Mouse (Mus musculus): ENCODE measurements around the gene Cers6.

Cers6 gene

GRCm38 (mm10) chr2:68860904-68861685 lies at the start of gene Cers6:
Gene Cers6 (plus strand): TSS chr2:68861441.
- DNase-seq (ENCODE audit: low spot score), result peak; percentile 96

GRCm38 (mm10) chr2:68814409-68814808 lies 46.8 kb upstream of the Cers6 start:
- DNase-seq (ENCODE audit: low spot score), result no peak

DNA sequence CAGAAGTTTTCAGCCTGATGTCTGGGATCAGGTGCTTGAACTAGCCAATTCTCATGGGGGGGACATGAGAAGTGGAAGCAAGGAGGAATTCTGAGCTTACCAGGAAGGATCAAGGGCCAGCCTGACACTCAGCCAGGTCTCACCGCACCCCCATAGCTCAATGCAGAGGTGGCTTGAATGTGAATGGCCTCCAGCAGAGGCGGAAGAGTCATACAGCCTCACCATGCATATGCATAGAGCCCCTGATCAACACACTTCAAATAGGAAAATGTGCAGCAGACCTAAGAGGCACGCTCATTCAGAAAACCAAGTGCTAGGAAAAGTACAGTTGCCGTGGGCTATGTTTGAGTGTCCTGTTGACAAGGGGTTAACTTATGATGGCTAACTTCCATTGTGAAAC lies 42.2 kb upstream of the Cers6 start:
- DNase-seq (ENCODE audit: low spot score), result no peak

DNA sequence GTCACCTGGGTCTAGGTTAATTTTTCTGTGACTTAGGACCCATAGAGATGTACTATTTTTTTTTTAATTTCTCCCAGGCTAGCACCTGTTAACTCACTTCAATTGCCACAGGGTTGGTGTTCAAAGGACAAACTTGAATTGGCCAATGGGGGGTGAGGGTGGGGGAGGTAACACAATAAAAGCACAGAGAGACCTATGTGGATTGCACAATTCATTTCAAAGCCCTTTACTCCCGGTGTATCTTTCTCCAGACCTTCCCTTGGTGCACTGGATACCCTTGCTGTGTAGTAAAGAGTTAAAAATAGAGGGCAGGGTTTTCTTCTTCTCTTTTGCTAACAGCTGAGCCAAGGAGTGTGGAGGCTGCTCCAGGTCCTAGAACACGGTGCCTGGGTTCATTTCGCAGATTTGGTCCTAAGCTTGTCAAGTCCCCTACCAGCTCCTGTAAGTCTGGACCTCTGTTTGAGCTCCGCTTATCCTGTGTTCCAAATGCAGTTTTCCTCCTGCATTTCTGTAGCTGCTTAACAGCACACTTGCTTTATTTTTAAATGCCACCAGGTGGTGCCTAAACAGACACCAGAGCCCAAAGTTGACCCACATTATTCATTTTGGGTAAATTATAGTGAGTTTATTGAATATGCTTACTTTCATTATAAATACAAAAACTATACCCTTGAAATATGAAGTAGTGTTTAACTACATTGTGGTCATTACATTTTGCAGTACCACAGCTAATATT lies 38.9 kb upstream of the Cers6 start:
- DNase-seq (ENCODE audit: low spot score), result no peak

GRCm38 (mm10) chr2:68825326-68826020 lies 35.8 kb upstream of the Cers6 start:
- no peak for DNase-seq (ENCODE audit: low spot score)

- DNase-seq (ENCODE audit: low spot score), result no peak
Measured at GRCm38 (mm10) chr2:68843330-68843729, 17.9 kb upstream of the Cers6 start.

GRCm38 (mm10) chr2:68844530-68844929 lies 16.7 kb upstream of the Cers6 start:
- no peak for DNase-seq (ENCODE audit: low spot score)

GRCm38 (mm10) chr2:68845002-68845740 lies 16.1 kb upstream of the Cers6 start:
- DNase-seq (ENCODE audit: low spot score), result no peak

- DNase-seq (ENCODE audit: low spot score), result no peak
Measured at GRCm38 (mm10) chr2:68860391-68860790, 850 bp upstream of the Cers6 start.

GRCm38 (mm10) chr2:68861721-68862463 lies 651 bp downstream of the Cers6 start:
- DNase-seq (ENCODE audit: low spot score), result peak; percentile 20

GRCm38 (mm10) chr2:68862464-68863266 lies 1.4 kb downstream of the Cers6 start:
- DNase-seq (ENCODE audit: low spot score), result no peak

DNA sequence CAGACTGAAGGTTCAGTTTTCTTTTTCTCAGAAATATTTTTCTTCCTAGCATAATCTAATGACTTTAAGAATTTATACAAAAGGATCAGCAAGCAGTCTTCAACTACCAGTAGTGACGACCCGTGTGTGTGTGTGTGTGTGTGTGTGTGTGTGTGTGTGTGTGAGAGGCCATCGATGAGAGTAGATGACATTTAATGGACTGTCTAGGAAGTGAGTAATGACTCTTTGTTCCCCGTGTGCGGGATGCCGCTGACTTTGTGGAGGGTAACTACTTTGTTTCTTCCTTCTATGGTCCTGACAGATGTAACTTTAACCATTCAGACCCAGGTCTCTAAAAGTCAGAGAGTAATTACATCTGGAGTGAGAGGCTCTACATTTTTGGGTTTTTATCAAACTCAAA lies 2.3 kb downstream of the Cers6 start:
- no peak for DNase-seq (ENCODE audit: low spot score)

DNA sequence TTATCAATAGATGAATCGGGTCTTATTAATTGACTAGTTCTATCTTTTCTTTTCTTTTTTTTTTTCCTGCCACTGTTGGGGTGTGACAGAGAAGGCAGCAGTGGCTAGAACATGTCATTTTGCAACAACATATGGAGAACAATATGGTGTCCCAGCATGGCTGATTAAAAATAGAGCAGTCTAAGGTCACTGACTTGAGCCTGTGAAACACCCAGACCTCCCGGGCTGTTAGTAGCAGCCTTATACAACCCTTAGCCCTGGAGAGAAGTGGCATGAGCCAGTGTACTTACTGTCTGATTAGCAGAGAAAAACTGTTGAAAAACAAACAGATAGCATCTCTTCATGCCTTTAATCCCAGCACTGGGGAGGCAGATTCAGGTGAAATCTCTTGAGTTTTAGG lies 3.1 kb downstream of the Cers6 start:
- no peak for DNase-seq (ENCODE audit: low spot score)

DNA sequence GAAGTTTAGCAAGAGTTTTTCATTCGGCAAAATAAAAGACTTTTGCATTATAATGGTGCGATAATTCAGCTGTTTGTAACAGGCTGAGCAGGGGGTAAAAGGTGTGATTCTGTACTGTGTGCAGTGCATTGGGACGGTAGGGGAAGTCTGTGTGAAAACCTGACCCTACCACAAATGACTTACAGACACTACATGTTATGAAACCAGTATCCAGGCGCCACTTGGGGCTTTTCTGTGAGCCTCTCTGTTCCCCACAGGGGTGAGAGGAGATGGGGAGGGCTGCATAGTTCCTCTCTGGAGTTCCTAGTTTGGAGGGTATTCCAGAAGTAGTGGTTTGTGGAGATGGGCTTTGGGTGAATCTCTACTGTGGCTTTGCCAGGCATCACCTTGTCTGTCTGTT lies 5.9 kb downstream of the Cers6 start:
- DNase-seq (ENCODE audit: low spot score), result no peak

GRCm38 (mm10) chr2:68870999-68871780 lies 9.9 kb downstream of the Cers6 start:
- DNase-seq (ENCODE audit: low spot score), result no peak

DNA sequence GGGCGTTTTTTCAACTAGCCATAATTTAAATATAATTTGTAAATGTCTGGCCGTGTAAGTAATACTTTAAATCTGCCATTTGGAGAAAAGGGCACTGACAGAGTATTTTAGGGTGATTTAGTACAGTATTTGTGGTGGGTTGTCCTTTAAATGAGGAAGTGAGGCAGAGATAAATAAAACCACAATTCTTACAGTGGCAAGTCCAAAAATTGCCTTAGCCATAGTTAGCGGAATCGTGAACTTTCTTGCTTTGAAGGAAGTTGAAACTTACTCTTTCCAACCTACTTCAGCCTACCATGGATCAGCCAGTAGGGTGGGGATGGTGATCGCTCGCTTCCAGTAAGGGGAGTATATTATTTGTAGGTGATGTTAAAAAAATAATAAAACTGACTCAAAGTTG lies 11.8 kb downstream of the Cers6 start:
- DNase-seq (ENCODE audit: low spot score), result no peak

DNA sequence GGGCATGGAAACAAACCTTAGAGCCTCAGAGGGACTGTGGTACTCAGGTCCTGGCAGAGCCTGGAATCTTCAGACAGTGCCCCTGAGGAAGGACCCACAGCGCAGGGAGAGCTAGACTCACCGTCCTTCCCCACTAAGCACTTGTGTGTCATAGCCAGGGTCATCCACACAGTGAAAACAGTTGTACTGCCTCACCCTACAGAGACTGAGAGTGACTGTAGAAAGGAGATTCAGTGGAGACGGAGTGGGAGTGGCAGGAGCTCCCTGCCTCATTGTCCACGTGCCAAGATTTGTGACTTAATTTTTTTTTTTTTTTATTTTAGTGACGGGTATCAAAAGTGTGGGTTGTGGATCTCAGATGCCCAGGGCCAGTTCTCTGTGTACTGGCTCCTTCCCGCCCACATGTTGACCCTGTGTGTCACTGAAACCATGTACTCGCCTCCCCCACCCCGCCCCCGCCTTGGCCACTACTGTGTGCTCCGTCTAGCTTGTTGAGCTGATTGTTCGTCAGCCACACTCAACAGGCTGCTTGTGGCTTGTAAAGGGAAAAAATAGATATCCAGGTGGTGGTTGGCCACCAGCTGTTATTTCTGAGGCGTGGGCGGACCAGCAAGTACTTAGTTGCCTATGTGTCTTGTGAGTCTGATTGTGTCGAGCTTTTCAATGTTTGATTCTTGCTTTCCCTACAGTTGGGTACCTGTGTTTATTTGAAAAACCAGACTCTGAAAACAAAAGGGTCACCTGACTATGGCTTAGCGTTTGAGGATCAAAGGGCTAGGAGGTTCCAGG lies 12.6 kb downstream of the Cers6 start:
- peak; percentile 58 for DNase-seq (ENCODE audit: low spot score)

- DNase-seq (ENCODE audit: low spot score), result no peak
Measured at GRCm38 (mm10) chr2:68874575-68874974, 13.3 kb downstream of the Cers6 start.

DNA sequence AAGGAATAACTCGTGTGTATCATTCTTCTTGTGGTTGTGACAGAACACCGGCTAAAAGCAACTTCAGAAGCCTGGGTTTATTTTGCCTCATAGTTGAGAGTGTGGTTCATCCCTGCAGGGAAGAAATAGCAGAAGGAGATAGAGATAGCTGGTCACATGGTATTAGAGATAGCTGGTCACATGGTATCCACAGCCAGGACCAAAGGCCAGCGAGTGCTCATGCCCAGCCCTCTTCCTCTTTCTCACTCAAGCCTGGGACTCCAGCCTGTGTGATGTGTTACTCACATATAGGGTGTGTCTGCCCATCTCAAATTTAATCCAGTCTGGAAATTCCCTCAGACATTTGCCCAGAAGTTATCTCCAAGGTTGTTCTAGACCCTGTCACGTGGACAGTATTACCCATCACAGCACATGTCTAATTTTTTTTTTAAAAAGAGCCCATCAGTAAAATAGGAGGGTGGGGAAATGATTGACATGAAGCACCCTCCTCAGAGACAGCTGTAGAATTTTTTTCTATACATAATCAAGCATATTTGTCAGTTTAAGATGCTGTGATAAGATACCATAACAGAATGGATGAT lies 17.9 kb downstream of the Cers6 start:
- no peak for DNase-seq (ENCODE audit: low spot score)

Measured in ovary, adult 18-20 months (tissue).